In the genomic region with DNA sequence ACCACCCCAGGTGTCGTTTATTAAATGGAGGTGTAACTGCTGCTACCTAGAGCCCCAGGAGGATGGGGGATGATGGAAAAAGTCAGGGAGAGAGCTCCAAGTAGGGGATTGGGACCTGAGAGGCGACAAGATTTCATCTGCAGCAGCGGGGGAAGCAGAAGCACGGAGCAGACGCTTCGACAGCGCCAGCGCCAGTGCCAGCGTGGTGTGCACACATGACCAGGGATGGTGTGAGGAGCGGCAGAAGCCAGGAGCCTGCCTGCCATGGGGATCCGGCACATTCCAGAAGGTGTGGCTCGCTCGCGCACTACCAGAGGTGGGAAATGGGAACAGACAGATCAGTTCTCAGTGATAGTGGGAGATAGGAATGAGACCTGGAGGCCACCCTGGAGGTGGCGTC, we compare ENCODE assay signal across 20 mouse cellular contexts. TPM values are rescaled to one million over a fixed set of nuclear protein-coding genes. Genes with fewer than 3 reads are reported as not detected.
A peak's percentile ranks its signal among the peaks of the same experiment; 100 is the strongest.
DNase-seq lines count a peak whose midpoint lies in the region.
"Had no signal": no experiment of that assay in that cellular context is flagged by ENCODE, and none has a peak within 500 bp of the region (broad histone marks: within the 10 kb centered on the region; RNA-seq: fewer than 3 reads in every experiment).

No protein-coding gene starts in this region.

- peak; percentile 36 for DNase-seq in layer of hippocampus, adult 9-11 months
- DNase-seq in layer of hippocampus, adult 18-20 months (ENCODE audit: low spot score in 2 of 2): no peak
- DNase-seq in left cerebral cortex, adult 18-20 months (ENCODE audit: low spot score in 2 of 2): peak; percentile 25 to 38
- peak; percentile 66 to 72 for DNase-seq in right cerebral cortex, postnatal 10 days (ENCODE audit: low spot score in 2 of 2)
- no peak for DNase-seq in gastrocnemius, postnatal 14 days
- DNase-seq in adrenal gland, adult 2 months: no peak
- DNase-seq in thymus, adult 18-20 months: no peak
- DNase-seq: adrenal gland, adult 8-10 months; B cell, adult 2 months; cerebellum, adult 8-10 months; gastrocnemius, postnatal 25 days; heart, adult 2 months; kidney, adult 11 months; kidney, postnatal 36 days; spleen, adult 18-20 months had no signal

- intact Hi-C loops in gastrocnemius, postnatal 14 days (cut with DNase I; ENCODE audit: low total_unique reads): no loop called here

RNA-seq across cellular contexts. Expression of gene Igsf21, which starts 55.1 kb away (rescaled TPM):
- total RNA-seq in layer of hippocampus, adult 18-20 months (2021): 10 to 100 TPM; 30.0 to 40.3 TPM
- total RNA-seq in left cerebral cortex, adult 18-20 months (2021): 10 to 100 TPM; 55.4 to 72.1 TPM
- under 1 TPM; 0.14 to 0.16 TPM for total RNA-seq in gastrocnemius, postnatal 14 days (2021)
- 1 to 10 TPM; 4.5 to 6.9 TPM for total RNA-seq in adrenal gland, adult 2 months (2021)
- polyA plus RNA-seq in adrenal gland, adult 2 months (2012; rRNA removed): 1.3 and 2.3 TPM in 2 replicates
- total RNA-seq: CH12.LX; G1E; liver, adult 2 months had no signal
- polyA plus RNA-seq: G1E; liver, adult 2 months; liver, embryonic 16.5 days; macrophage had no signal

Comparison
In these comparisons a context has a peak if more than half of its experiments do, and no peak if none do; other contexts are left out.
1. DNase-seq: peak in layer of hippocampus, adult 9-11 months (single experiment), left cerebral cortex, adult 18-20 months (2 of 2) and right cerebral cortex, postnatal 10 days (2 of 2); none in layer of hippocampus, adult 18-20 months (0 of 2), gastrocnemius, postnatal 14 days (single experiment), adrenal gland, adult 2 months (single experiment) and thymus, adult 18-20 months (0 of 2).
2. RNA of gene Igsf21, which starts 55.1 kb away (total RNA-seq): 55.4 to 72.1 TPM in left cerebral cortex, adult 18-20 months, 30.0 to 40.3 TPM in layer of hippocampus, adult 18-20 months and 4.5 to 6.9 TPM in adrenal gland, adult 2 months; 0.14 to 0.16 TPM in gastrocnemius, postnatal 14 days; every median in the first group is over 4 times any median in the second.